Mouse (Mus musculus): ENCODE results near the gene Wwc1. TPM values are rescaled to one million over a fixed set of nuclear protein-coding genes. Genes with fewer than 3 reads are reported as not detected.

Wwc1 gene
- polyA plus RNA-seq, 1 experiment from 2014 or later, result 15.2 TPM

DNA sequence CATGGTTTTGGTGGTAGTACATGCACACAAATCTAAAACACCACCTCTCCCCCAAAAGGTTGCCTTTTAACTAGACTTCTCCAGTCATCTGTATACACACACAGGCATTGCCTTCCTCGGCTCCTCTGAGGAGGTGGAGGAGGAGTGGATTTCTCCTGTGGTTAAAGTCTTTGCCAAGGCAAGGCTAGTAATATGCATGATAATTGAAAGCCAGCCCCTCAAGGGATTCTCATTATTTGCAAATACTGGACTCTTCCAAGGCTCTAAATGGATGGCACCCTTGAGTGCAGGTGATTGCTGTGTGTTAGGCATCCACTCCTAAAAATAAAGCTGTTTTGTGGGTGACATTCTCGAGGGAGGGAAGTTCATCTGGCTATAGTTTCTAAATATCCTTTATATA, 191.9 kb downstream of the Wwc1 start:
- Histone ChIP-seq H3K9me3 (replicated peaks) (no peaks in the 10 kb centered on the region), H3K4me3 (no peak overlapping the region), H3K9ac (no peak overlapping the region), H3K27ac (no peak overlapping the region), H3K27me3 (no peaks in the 10 kb centered on the region), H3K36me3 (peaks cover 37% of the 10 kb centered on the region), H3K4me1 (no peaks in the 10 kb centered on the region), H3K4me2 (replicated peaks) (no peak overlapping the region)
- no peak for ATAC-seq (ENCODE audit: low FRiP score)
- 56% methylated on average over 2 of the region's 2 CpGs for WGBS

Other genes starting within 250 kb of the Wwc1 start
- 31.8 and 34.4 TPM in 2 replicates for gene Pank3, start 211.0 kb downstream of the Wwc1 start, polyA plus RNA-seq (2016; fragmentation: Nextera tagmentation; extraction: Ambion mirVana)
- gene Fbll1, start 181.6 kb downstream of the Wwc1 start, polyA plus RNA-seq (2016; fragmentation: Nextera tagmentation; extraction: Ambion mirVana), result 13.1 and 15.3 TPM in 2 replicates
- 78.5 and 79.4 TPM in 2 replicates for gene Rars, start 146.0 kb downstream of the Wwc1 start, polyA plus RNA-seq (2016; fragmentation: Nextera tagmentation; extraction: Ambion mirVana)